ENCODE assay signal across 28 mouse cellular contexts in the genomic region with DNA sequence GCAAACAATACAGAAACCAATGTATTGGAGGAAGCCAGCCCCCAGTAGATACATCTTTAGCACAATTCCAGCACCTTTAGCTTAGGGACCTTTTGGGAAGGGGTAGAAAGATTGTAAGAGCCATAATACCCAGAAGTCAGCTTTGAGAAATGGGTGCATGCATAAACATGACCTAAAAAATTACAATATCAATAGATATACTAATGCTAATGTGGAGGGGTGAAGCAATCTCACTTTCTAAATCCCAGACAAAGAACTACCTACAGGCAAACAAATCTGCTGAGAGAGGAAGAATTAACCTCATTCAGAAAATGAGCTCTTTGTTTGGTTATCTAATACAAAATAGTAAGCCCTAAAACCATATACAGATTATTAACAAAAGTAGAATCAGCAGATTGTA.
"Had no signal": no experiment of that assay in that cellular context is flagged by ENCODE, and none has a peak within 500 bp of the region (broad histone marks: within the 10 kb centered on the region; RNA-seq: fewer than 3 reads in every experiment).

No protein-coding gene starts in this region.

- H3K27ac ChIP-seq: embryonic facial prominence, embryonic 10.5 days; embryonic facial prominence, embryonic 12.5 days; embryonic facial prominence, embryonic 13.5 days; embryonic facial prominence, embryonic 15.5 days; forebrain, embryonic 10.5 days; forebrain, embryonic 12.5 days; forebrain, embryonic 13.5 days; forebrain, embryonic 15.5 days; gastrocnemius, adult 2 months; heart, adult 2 months had no signal

- DNase-seq: cerebellum, adult 8-10 months; cerebellum, adult 9-10 months; cerebellum, adult 9-11 months; cerebellum, postnatal 10 days; cerebellum, postnatal 14 days; cerebellum, postnatal 25 days; cerebellum, postnatal 36 days; embryo, embryonic 11 days; forebrain, postnatal 0 days; gastrocnemius, adult 2 months; gastrocnemius, postnatal 10 days; gastrocnemius, postnatal 14 days; gastrocnemius, postnatal 25 days; gastrocnemius, postnatal 36 days; heart, adult 11 months; heart, adult 18-20 months; heart, adult 2 months had no signal

- H3K36me3 ChIP-seq: embryonic facial prominence, embryonic 10.5 days; embryonic facial prominence, embryonic 12.5 days; embryonic facial prominence, embryonic 13.5 days; embryonic facial prominence, embryonic 15.5 days; forebrain, embryonic 10.5 days; forebrain, embryonic 12.5 days; forebrain, embryonic 15.5 days had no signal

- ATAC-seq: forebrain, embryonic 13.5 days; forebrain, embryonic 14.5 days; forebrain, embryonic 15.5 days; forebrain, embryonic 16.5 days; forebrain, postnatal 0 days had no signal

- H3K4me3 ChIP-seq: embryonic facial prominence, embryonic 10.5 days; embryonic facial prominence, embryonic 12.5 days; embryonic facial prominence, embryonic 13.5 days; embryonic facial prominence, embryonic 15.5 days; erythroblast, embryonic 14.5 days; forebrain, embryonic 10.5 days; forebrain, embryonic 12.5 days; forebrain, embryonic 13.5 days; forebrain, embryonic 15.5 days; gastrocnemius, adult 2 months; heart, adult 2 months had no signal

- H3K9me3 ChIP-seq: embryonic facial prominence, embryonic 10.5 days; embryonic facial prominence, embryonic 12.5 days; embryonic facial prominence, embryonic 13.5 days; embryonic facial prominence, embryonic 15.5 days; forebrain, embryonic 10.5 days; forebrain, embryonic 12.5 days; forebrain, embryonic 13.5 days; forebrain, embryonic 15.5 days had no signal

- H3K27me3 ChIP-seq: embryonic facial prominence, embryonic 12.5 days; embryonic facial prominence, embryonic 13.5 days; embryonic facial prominence, embryonic 15.5 days; forebrain, embryonic 12.5 days; forebrain, embryonic 13.5 days; forebrain, embryonic 15.5 days had no signal

- H3K9ac ChIP-seq: embryonic facial prominence, embryonic 12.5 days; embryonic facial prominence, embryonic 13.5 days; embryonic facial prominence, embryonic 15.5 days; forebrain, embryonic 12.5 days; forebrain, embryonic 13.5 days; forebrain, embryonic 15.5 days; forebrain, postnatal 0 days had no signal

- H3K4me1 ChIP-seq: embryonic facial prominence, embryonic 10.5 days; embryonic facial prominence, embryonic 12.5 days; embryonic facial prominence, embryonic 13.5 days; embryonic facial prominence, embryonic 15.5 days; forebrain, embryonic 10.5 days; forebrain, embryonic 12.5 days; forebrain, embryonic 13.5 days; forebrain, embryonic 15.5 days had no signal

- H3K4me2 ChIP-seq: embryonic facial prominence, embryonic 12.5 days; embryonic facial prominence, embryonic 13.5 days; embryonic facial prominence, embryonic 15.5 days; forebrain, embryonic 12.5 days; forebrain, embryonic 13.5 days; forebrain, embryonic 15.5 days had no signal
